Mouse (Mus musculus) CH12.LX (cell line): ENCODE measurements at regions not wholly inside any gene's neighbourhood (a gene's known extent, or its start where the extent isn't known, plus 50 kb on each side); places are given as distances from the start of the nearest gene placed in this dataset.

ENCODE experiments used
- DNase-seq: peaks from one replicate; pipeline ENCODE4 v3.0.0-alpha.2; 2013; ENCODE audit errors: extremely low read depth
- H3K27ac ChIP-seq: 2 replicates; pipeline ENCODE4 v1.5.1; 2012; ENCODE audit warnings: low read depth, mild to moderate bottlenecking, control low read depth, moderate library complexity; ENCODE audit not compliant: insufficient read depth
- H3K27me3 ChIP-seq: replicated peaks from 2 replicates; pipeline ENCODE3; 2012; ENCODE audit warnings: inconsistent platforms
- H3K36me3 ChIP-seq, 2 experiments: replicated peaks in 1 of 2; 2 replicates each; pipeline versions ENCODE3 to v1.6.1; 2012; ENCODE audit warnings: inconsistent platforms in 1 of 2, low read length in 1 of 2, mild to moderate bottlenecking in 1 of 2, mixed read lengths in 1 of 2, moderate library complexity in 1 of 2; ENCODE audit not compliant: control insufficient read depth in 1 of 2, insufficient read depth in 1 of 2
- H3K4me1 ChIP-seq, 2 experiments: 2 replicates each; pipeline ENCODE4 v1.6.1; 2012; ENCODE audit warnings: inconsistent platforms in 1 of 2, moderate library complexity in 1 of 2; ENCODE audit not compliant: insufficient read depth in 2 of 2, control insufficient read depth in 1 of 2
- H3K4me2 ChIP-seq: 2 replicates; pipeline ENCODE4 v1.6.1; 2012; ENCODE audit warnings: low read depth, mild to moderate bottlenecking, control low read depth; ENCODE audit not compliant: poor library complexity, insufficient read depth, severe bottlenecking
- H3K4me3 ChIP-seq, 3 experiments: fragments of 150-350 bp in 1 of 3; sonication (generic) in 1 of 3; replicated peaks in 1 of 3; 2 replicates each; pipeline versions ENCODE3 to v1.5.1; 2011 to 2012; ENCODE audit warnings: low read depth in 2 of 3, low read length in 2 of 3, mild to moderate bottlenecking in 2 of 3, moderate library complexity in 2 of 3, control low read depth in 1 of 3, improper control_type of control experiment in 1 of 3, inconsistent platforms in 1 of 3, mixed read lengths in 1 of 3; ENCODE audit not compliant: poor library complexity in 1 of 3
- H3K79me2 ChIP-seq: replicated peaks from 2 replicates; pipeline ENCODE4 v1.6.1; 2012; ENCODE audit warnings: mild to moderate bottlenecking, moderate library complexity; ENCODE audit not compliant: control insufficient read depth, poor library complexity, insufficient read depth, severe bottlenecking; ENCODE audit errors: extremely low read depth
- H3K9ac ChIP-seq: 2 replicates; pipeline ENCODE4 v1.6.1; 2012; ENCODE audit warnings: low read depth, mild to moderate bottlenecking, control low read depth, moderate library complexity; ENCODE audit not compliant: insufficient read depth
- H3K9me3 ChIP-seq: replicated peaks from 2 replicates; pipeline ENCODE3; 2012; ENCODE audit warnings: low read length, inconsistent platforms, mixed read lengths
- CHD1 ChIP-seq: IDR thresholded peaks from 2 replicates; pipeline ENCODE4 v1.6.1; 2012; ENCODE audit warnings: low read depth, low read length, improper control_type of control experiment, inconsistent platforms
- CHD2 ChIP-seq: IDR thresholded peaks from 2 replicates; pipeline ENCODE4 v1.6.1; 2011; ENCODE audit warnings: low read length, improper control_type of control experiment
- ELF1 ChIP-seq: IDR thresholded peaks from 2 replicates; pipeline ENCODE4 v1.6.1; 2014; ENCODE audit warnings: low read depth, mild to moderate bottlenecking, inconsistent platforms, low read length, improper control_type of control experiment
- HCFC1 ChIP-seq: IDR thresholded peaks from 2 replicates; pipeline ENCODE4 v1.6.1; 2012; ENCODE audit warnings: low read depth, mild to moderate bottlenecking, inconsistent platforms, low read length, improper control_type of control experiment
- JUN ChIP-seq: IDR thresholded peaks from 2 replicates; pipeline ENCODE4 v1.6.1; 2011; ENCODE audit warnings: low read depth, mild to moderate bottlenecking, low read length, improper control_type of control experiment, moderate library complexity; ENCODE audit not compliant: insufficient read depth
- MAFK ChIP-seq: IDR thresholded peaks from 2 replicates; pipeline ENCODE4 v1.6.1; 2011; ENCODE audit warnings: low read length, improper control_type of control experiment; ENCODE audit not compliant: insufficient replicate concordance
- MAZ ChIP-seq: IDR thresholded peaks from 2 replicates; pipeline ENCODE4 v1.6.1; 2012; ENCODE audit warnings: low read depth, mild to moderate bottlenecking, inconsistent platforms, low read length, improper control_type of control experiment, moderate library complexity
- NRF1 ChIP-seq: IDR thresholded peaks from 2 replicates; pipeline ENCODE4 v1.6.1; 2014; ENCODE audit warnings: low read depth, mild to moderate bottlenecking, inconsistent platforms, low read length, improper control_type of control experiment, moderate library complexity
- POLR2A ChIP-seq: IDR thresholded peaks from 2 replicates; pipeline ENCODE4 v1.6.1; 2011; ENCODE audit warnings: low read depth, mild to moderate bottlenecking, improper control_type of control experiment, low read length
- POLR2AphosphoS2 ChIP-seq: IDR thresholded peaks from 2 replicates; pipeline ENCODE4 v1.6.1; 2011; ENCODE audit warnings: low read depth, low read length, improper control_type of control experiment
- RAD21 ChIP-seq: IDR thresholded peaks from 2 replicates; pipeline ENCODE4 v1.6.1; 2011; ENCODE audit warnings: low read depth, mild to moderate bottlenecking, low read length, improper control_type of control experiment, moderate library complexity
- SIN3A ChIP-seq: IDR thresholded peaks from 2 replicates; pipeline ENCODE4 v1.6.1; 2012; ENCODE audit warnings: low read length, improper control_type of control experiment, inconsistent platforms
- USF2 ChIP-seq: conservative IDR thresholded peaks from 2 replicates; pipeline ENCODE4 v1.6.1; 2011; ENCODE audit warnings: low read depth, low read length, improper control_type of control experiment
- ZKSCAN1 ChIP-seq: IDR thresholded peaks from 2 replicates; pipeline ENCODE4 v1.6.1; 2012; ENCODE audit warnings: low read depth, inconsistent platforms, low read length, improper control_type of control experiment, borderline replicate concordance
- ZMIZ1 ChIP-seq: IDR thresholded peaks from 2 replicates; pipeline ENCODE4 v1.6.1; 2012; ENCODE audit warnings: low read depth, mild to moderate bottlenecking, inconsistent platforms, low read length, improper control_type of control experiment
- dilution Hi-C: fragments of 300-500 bp; cut with MboI; formaldehyde crosslinking; loops from 2 replicates; pipeline ENCODE4 v1.14.3; 2020; ENCODE audit warnings: low sequenced_read_pairs; ENCODE audit not compliant: extremely low pct_unique_long_range_greater_than_20kb, extremely low pct_ligation_motif_present
- in situ Hi-C: fragments of 300-500 bp; cut with MboI; formaldehyde crosslinking; loops from 3 replicates; pipeline ENCODE4 v1.14.3; 2019; ENCODE audit warnings: low sequenced_read_pairs, low pct_ligation_motif_present, low pct_unique_long_range_greater_than_20kb, mixed read lengths

- H3K4me2 ChIP-seq = no peak overlapping the region
- DNase-seq = no peak
- H3K9me3 ChIP-seq = no peaks in the 10 kb centered on the region
- H3K9ac ChIP-seq = no peak overlapping the region
- H3K27me3 ChIP-seq = peaks cover 87% of the 10 kb centered on the region
- no peak overlapping the region for H3K4me3 ChIP-seq
- no peak for TF ChIP-seq ELF1
- TF ChIP-seq RAD21 = no peak
- no peak for TF ChIP-seq NRF1
- TF ChIP-seq HCFC1 = no peak
- no peak for TF ChIP-seq SIN3A
- no peak for TF ChIP-seq CHD1
- no peak for TF ChIP-seq CHD2
- no peak for TF ChIP-seq MAFK
- TF ChIP-seq USF2 = no peak
- TF ChIP-seq ZMIZ1 = no peak
- in situ Hi-C loops (no loop called here), dilution Hi-C loops (no loop called here)
- H3K27ac ChIP-seq = no peak overlapping the region
- H3K4me1 ChIP-seq = 0 out of 4 replicates have a peak, but pooled peaks cover 0 to 6% of the 10 kb centered on the region in 2 experiments
- H3K36me3 ChIP-seq = no peaks in the 10 kb centered on the region
- no peaks in the 10 kb centered on the region for H3K79me2 ChIP-seq
These were observed 171.8 kb upstream of the Csf3r start for GRCm38 (mm10) chr4:125852545-125852944.

GRCm38 (mm10) chr4:125855983-125856591 is 168.3 kb upstream of the Csf3r start:
- no peak overlapping the region for H3K9ac ChIP-seq
- H3K4me3 ChIP-seq = no peak overlapping the region
- no peak overlapping the region for H3K4me2 ChIP-seq
- DNase-seq = no peak
- in situ Hi-C loops (no loop called here), dilution Hi-C loops (no loop called here)
- H3K27ac ChIP-seq = no peak overlapping the region
- H3K79me2 ChIP-seq = no peaks in the 10 kb centered on the region
- no peak for TF ChIP-seq POLR2AphosphoS2
- TF ChIP-seq ELF1 = no peak
- TF ChIP-seq MAZ = no peak
- no peak for TF ChIP-seq HCFC1
- TF ChIP-seq POLR2A = no peak
- TF ChIP-seq JUN = no peak
- no peak for TF ChIP-seq CHD2
- no peak for TF ChIP-seq ZKSCAN1
- H3K36me3 ChIP-seq = no peaks in the 10 kb centered on the region
- H3K9me3 ChIP-seq = no peaks in the 10 kb centered on the region
- H3K27me3 ChIP-seq = peaks cover 91% of the 10 kb centered on the region
- H3K4me1 ChIP-seq = 0 out of 4 replicates have a peak, but pooled peaks cover 0 to 6% of the 10 kb centered on the region in 2 experiments
